Mouse (Mus musculus): ENCODE results near the gene Cacna2d3.

- no peak for TF ChIP-seq EP300 (IDR thresholded peaks at IDR 0.05; ENCODE audit: low read depth)
- TF ChIP-seq CTCF (IDR thresholded peaks at IDR 0.05; ENCODE audit: low read depth) = no peak
Observed at GRCm38 (mm10) chr14:29769486-29769885, 47.8 kb upstream of the Cacna2d3 start.

Data from liver, embryonic 14.5 days (tissue).